Mouse (Mus musculus) ZHBTc4 (cell line): Measurements from ENCODE around the gene Gm45785.

ENCODE experiments used
- DNase-seq: peaks from one replicate; pipeline ENCODE4 v3.0.0-alpha.2; 2011; ENCODE audit warnings: low read depth, low spot score

Gene Gm45785

DNA sequence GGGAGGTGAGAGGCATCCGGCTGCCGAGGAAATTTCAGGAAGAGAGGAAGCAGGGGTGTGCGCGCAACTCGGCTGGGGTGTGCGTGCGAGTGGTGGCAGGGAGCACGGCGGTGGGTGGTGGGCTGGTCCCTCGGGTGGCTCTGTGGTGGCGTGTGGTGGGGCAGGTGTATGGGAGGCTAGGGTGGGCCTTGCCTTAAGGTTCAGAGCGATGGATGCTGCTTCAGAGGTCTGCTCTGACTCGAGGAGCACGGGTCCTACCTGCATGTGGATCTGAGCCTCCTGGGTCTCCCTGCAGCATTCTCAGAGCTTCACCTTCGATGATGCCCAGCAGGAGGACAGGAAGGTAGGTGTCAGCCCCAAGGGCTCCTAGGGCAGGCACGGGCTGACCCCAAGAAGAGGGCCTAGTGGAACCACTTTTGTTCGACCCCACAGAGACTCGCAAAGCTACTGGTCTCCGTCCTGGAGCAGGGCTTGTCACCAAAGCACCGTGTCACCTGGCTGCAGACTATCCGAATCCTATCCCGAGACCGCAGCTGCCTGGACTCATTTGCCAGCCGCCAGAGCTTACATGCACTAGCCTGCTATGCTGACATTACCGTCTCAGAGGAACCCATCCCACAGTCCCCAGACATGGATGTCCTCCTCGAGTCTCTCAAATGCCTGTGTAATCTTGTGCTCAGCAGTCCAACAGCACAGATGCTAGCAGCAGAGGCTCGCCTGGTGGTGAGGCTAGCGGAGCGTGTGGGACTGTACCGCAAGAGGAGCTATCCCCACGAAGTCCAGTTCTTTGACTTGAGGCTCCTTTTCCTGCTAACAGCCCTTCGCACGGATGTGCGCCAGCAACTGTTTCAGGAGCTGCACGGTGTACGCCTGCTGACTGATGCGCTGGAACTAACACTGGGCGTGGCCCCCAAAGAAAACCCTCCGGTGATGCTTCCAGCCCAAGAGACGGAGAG, 1.7 kb upstream of the Gm45785 start, which contains the start of gene Bet1l:
Gene Bet1l, minus strand, starts transcription at position 28 of the 956 bp plus-strand sequence.
- DNase-seq, result peak; percentile 37

DNA sequence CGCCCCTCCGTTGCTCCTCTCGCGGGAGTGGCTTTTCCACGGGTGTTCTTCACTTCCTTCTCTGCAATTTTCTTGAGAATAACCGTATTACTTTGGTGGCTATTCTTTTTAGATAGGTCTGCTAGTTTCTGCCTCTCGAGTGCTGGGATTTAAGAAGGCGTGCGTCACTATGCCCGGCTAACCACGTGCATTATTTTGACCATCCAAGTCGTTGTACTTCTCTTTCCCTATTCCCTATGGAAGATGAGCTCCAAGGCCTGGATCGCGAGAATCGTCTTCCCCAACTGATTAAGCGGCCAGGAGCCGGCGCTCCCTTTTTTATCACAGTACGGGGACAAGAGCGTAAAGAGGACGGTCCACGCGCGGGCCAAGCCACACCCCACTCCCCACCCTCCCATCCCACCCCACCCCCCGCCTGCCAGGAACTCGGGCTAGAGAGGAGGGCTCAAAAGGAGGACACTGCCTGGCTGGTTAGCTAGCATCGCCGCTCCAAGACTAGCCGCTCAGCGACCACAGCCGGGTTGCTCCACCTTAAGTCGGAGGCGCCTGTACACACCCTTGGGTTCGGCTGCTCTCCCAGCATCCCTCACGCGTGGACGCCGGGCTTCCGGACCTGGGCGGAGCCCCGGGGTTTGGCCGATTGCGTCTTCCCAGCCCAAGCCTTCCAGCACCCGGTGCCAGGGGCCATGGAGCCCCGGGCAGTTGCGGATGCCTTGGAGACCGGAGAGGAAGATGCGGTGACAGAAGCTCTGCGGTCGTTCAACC, 836 bp upstream of the Gm45785 start, which contains the start of gene Ric8a:
Gene Ric8a, plus strand, starts transcription at position 173 of the 765 bp plus-strand sequence.
- peak; percentile 91 for DNase-seq

DNA sequence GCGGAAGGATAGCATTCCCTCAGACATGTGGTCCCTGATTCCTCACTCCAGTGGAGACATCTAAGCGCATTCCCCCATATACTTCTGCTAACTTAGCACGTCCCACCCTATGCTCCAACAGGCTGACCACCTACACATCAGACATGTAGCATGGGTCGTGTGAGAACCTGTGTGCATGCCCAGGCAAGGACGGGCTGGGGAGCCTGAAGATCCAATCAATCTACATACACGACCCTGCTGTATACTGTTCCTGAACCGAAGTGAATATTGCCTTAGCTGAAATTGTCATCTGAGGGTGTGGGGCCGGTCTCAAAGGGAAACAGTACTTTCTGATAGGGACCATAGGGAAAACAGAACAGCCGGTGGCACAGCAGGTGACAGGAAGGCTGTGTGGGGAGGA, 950 bp downstream of the Gm45785 start:
- DNase-seq, result no peak

DNA sequence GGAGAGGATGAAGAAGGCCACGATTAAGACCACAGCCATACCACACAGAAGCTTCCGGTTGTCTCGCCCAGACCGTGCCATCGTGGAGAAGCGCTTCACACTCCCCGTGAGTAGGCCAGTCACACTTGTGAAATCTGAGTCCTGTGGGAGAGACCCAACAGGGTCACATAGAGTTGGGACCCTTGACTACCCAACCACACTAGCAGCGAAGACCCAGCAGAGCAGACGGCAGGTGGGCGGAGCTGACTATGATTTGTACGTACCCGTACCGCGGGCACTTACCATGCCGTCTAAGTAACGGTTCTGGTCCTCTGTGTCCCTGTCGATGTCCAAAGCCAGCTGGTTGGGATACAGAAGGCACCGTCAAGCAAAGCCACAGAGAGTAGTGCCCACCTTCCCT, 1.6 kb downstream of the Gm45785 start:
- DNase-seq, result no peak

DNA sequence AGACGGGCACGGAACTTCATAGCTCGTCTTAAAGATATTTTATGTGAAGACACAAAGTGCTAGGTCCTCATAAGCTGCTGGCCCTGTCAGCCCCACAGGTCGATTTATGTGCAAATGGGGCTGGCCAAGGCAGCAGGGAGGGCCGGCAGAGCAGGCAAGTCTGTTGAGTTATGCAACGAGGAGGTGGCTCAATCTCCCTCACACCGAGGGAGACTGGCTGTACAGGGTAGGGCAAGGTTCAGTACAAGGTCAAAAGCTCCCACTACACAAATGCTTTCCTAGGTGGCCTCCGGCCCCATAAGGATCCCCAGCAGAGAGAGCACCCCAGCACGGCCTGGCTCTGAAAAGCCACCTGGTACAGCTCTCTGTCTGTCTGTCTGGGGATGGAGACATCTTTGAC, 2.7 kb downstream of the Gm45785 start:
- DNase-seq, result peak; percentile 51

DNA sequence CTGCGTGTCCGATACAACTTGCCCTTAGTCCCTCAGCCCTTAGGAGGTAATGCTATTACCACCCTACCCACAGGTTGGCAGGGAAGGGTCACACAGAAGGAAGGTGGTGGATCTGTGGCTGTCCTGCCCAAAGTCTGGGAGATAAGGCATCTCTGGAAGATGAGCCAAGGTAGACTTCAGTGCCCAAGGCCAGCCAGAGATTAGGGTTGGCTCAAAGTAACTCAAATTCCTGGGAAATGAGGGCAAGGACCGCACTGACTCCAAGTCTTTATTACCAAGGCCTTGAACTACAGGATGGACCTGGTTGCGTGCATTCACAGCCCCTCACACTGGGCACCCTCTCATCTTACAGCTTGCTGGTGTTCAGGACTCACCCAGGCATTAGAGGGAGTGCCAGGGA, 4.2 kb downstream of the Gm45785 start:
- DNase-seq, result no peak

DNA sequence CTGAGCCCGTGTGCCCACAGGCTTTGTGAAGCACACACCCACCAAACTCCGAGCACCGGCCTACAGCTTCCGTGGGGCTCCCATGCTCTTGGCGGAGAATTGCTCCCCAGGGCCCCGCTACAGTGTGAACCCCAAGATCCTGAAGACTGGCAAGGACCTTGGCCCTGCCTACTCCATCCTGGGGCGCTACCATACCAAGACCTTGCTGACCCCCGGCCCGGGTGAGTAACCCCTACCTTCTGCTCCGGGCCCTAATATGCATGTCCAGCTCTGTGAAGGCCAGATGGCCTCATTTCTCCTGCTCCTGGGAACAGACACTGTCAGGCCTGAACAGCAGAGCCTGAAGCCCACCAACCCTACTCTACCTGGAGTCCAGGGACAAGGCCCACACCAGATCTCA, 7.5 kb downstream of the Gm45785 start:
- DNase-seq, result no peak

DNA sequence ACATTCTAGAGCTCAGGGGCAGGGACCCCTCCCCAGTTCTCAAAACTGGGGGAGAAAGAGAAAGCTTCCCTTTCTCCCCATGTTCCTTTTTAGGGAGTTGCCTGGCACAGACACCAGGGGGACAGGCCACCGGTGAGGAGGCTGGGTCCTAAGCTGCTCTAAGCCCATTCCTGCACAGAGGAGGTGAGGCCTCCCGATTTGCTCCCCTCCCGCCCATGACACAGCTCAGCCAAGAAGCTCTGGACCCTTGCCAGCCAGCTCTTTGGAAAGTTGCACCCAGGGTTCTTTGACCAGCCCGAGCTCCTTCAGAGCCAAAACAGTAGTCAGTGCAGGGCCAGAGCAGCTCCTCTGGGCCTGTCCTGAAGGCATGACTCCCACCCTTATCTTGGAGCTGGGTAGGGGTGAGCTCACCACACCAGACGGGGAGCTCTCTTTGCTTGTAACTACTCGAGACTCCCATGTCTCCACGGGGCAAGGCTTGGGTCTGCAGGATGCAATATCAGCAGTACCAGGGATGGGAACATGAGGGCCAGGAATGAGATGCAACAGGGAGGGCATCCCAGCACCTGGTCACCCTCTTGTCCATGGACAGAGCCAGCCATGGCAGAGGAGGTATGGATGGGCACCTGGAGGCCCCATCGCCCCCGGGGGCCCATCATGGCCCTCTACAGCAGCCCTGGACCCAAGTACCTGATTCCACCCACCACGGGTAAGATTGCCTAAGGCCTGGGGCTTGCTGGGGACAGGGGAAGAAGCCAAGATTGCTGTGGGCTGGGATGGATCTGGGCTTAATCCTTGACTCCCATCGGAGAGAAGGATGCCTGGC, 8.2 kb downstream of the Gm45785 start, which contains the start of gene Odf3:
Gene Odf3, plus strand, starts transcription at position 51 of the 826 bp plus-strand sequence.
- no peak for DNase-seq

DNA sequence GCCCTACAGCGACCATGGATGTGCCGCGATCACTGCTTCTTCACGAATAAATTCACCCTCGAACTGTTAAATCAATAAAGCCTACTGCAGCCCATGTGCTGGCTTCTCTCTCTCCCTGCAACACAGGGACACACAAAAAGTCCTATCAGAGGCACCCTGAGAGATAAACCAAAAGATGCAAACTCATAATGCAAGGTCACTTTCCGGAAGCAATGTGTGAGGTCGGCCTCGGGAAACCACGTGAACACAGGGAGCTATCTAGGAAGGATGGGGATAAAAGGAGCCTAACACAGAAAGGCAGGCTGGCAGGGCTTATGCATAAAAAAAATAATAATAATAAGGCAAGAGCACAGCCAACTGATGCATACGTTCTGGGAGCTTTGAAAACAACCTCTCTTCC, 9.5 kb downstream of the Gm45785 start:
- DNase-seq, result no peak

DNA sequence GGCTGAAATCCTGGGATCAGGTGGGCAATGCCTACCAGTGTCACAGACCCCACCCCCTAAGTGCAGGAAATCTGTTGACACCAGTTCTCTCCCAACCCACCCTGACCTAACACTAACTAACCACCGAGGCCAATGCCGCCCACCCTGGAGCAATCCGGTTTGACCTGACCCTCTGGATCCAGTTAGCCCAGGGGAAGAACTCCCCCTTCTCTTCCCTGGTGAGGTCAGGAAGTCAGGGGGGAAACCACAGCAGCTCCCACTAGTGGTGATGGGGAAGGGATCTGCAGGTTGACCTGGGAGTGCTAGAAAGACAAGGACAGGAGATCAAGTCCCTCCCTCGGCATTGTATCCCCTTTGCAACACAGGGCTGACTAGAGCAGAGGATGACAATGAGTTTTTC, 10.4 kb downstream of the Gm45785 start:
- peak; percentile 66 for DNase-seq

DNA sequence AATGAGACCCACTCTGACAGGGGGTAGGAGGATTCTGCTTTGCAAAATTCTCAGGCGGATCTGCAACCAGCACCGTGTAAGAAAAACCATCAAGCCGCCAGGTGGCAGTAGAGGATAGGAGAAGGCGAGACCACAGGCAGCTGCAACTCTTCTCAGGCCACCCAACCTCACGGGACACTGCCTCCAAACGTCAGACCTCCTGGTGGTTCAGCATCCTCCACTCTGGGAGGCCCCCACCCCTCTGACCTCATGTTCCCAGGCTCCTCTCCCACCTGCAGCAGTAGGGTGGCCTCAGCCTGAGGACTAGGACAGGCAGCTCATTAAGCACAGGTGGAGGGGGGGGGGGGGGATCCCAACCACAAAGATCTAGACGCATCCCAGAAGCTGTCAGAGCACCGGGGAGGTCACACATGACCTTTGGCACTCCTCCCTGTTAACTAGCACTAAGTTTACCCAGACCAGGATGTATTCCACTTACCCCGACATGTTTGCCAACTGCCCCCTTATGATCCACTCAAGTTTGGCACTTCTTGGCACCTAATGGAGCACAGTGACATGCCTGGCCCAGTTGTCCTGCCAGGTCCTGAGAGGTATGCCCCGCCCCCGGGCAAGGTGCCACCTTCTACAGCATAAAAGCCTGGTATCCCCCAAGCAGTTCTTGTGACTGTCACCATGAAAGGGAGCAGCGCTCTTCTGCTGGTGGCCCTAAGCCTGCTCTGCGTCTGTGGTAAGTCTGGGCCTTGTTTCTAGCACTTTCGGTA, 11.0 kb downstream of the Gm45785 start, which contains the start of gene Scgb1c1:
Gene Scgb1c1, plus strand, starts transcription at position 643 of the 761 bp plus-strand sequence.
- peak; percentile 94 for DNase-seq

DNA sequence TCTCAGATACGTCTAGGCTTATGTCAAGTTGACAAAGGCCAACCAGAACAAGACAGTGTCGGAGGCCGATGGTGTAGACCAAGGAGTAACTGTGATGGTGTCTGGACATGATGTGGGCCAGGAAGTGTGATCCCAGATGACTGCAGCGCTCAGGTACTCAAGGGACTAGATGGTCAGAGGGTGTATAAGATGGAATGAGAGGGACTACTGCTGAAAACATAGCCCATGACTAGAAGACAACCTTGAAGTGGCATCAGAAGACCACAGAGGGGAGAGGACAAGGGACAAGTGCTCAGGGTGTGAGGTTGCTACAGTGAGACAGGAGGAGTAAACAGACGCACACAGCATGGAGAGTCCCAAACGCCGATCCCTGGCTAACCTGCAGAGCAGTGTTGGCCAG, 12.3 kb downstream of the Gm45785 start:
- DNase-seq, result no peak

DNA sequence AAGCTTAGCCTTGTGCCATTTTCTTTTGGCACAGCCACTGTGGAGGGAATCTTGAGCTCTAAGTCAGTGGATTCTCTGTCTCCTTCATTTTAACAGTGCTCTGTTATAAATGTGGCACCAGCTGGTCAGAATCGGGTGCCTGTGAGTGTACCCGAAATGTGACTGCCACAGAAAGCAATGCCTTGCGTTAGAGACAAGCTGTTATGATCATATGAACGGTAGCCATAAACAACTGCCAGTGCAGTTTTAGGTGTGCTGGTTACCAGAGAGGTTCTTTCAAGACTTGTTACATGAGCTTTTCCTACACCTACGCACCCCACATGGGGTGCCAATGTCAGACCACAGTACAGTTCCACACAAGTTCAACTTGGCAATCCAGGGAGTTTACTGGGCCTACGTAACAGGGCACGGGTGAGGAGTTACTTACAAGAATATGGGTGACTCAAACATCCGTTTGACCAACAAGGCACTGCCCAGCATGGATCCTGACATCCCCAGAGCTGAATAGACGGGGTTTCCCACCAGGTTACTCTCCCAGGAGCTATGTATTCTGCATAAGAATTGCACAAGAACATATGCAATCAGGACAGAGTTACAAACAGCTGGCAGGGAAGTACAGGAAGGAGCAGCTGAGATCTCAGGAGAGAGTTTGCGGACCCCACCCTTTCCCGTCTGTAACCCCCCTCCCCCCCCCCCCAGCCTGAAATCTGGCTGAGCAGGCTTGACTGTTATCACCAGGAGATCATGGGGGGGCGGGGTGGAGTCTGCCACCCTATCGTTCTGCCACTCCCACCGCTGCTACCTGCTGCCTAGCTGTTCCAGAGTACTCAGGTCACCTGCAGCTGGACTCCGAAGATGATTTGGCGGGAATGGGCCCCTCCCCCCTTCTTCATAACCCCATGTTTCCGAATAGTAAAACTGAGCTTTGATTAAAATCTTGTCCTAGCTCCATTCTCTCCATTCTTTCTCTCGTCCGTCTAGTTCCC, 15.1 kb downstream of the Gm45785 start:
- DNase-seq, result peak; percentile 80

DNA sequence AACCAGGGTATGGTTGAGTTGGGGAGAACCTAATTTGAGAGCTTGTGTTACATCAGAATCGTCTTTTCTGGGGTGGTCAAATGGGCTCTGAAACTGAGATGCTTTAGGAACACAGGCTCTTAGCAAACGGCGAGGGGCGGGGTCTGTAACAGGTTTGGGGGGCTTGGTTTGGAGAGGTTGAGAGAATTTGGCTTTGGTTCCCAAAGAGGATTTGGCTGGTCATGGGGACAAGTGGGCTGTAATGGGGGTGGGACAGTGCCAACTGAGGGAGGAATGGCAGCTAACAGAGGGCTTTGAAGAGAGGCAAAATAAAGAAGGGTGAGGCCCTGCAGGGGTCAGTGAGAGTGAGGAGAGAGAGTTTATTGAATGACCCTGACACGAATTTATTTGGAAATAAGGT, 16.6 kb downstream of the Gm45785 start:
- DNase-seq, result no peak

DNA sequence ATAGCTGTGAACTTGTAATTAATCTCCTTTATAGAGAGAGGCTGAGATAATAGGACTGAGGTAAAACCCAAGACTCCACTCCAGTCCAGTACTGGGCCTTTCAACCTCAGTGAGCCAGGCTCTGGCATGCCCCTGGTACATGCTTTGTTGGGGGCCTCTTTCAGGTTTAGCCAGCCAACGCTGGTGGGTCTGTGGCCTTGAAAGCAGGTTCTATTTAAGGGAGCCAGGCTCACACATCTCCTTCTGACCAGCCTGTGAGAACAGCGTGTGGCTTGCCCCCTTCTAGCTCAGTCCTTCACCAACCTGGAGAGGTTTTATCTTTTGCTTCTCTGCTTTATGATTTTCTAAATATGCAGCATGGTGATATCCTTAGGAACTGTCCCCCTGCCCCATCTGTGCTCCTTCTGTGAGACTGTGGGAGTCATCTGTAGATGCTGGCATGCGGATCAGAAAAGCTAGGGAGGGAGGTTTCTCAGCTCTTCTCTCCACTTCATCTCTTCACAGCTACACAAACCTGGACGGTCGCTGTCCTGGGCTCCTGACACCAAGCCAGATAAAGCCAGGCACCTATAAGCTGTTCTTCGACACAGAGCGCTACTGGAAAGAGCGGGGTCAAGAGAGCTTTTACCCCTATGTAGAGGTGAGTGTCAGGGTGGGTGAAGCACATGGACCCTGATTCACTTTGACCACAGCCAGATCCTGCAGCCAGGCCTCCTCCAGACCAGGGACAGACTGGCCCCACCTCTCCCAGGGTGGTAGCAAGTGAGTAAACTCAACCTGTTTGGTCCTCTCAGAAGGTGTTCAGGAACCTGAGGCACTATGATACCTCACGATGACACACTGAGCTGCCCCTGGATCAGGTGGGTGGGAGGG, 19.7 kb downstream of the Gm45785 start:
- DNase-seq, result no peak

DNA sequence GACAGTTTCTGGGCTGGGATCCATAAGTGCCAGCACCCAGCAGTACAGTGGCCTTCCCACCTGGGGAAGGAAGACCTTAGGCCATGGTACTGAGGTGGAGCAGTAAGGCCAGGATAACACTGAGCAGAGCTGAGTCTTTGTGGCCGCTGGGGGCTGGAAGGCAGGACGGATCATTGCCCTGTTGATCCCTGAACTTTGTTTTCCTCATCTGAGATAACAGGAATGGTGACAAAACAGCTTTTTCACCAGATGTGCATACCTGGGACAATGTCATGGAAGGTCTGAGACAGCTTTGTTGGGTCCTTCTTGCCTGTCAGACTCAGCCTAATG, 20.4 kb downstream of the Gm45785 start:
- no peak for DNase-seq

DNA sequence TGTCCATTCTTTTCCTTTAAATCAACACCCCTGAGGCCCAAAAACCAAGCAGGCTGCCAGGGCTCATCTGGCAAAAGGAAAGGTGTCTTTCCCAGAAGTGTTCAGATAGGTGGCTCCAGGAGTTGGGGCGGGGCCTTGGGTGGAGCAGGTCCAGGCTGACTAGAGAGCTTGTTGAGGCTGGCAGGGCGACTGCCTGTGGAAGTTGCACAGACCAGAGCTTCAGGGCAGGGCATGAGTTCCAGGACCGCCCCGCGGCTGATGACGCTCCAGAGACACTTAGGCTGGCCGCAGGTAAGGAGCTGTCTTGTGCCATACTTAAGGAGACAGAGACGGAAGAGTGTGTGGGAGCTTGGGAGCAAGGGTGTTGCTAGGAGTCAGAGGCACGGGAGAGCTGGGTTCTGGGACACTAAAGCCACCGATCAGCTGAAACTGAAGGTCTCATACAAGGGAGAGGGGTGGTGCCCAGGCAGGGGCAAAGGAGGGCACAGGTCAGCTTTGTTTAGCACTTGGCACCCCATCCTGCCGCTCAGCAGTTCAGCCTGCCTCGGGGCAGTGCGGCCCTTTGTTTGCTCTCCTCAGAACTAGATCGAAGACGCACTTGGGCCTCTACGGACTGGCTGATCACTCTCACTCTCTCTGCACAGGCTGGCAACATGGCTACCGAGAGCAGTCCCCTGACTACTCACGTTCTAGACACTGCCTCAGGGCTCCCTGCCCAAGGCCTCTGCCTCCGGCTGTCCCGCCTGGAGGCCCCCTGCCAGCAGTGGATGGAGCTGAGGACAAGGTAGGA, 21.0 kb downstream of the Gm45785 start, which contains the start of gene Urah:
Gene Urah, plus strand, starts transcription at position 51 of the 790 bp plus-strand sequence.
- DNase-seq, result peak; percentile 75

DNA sequence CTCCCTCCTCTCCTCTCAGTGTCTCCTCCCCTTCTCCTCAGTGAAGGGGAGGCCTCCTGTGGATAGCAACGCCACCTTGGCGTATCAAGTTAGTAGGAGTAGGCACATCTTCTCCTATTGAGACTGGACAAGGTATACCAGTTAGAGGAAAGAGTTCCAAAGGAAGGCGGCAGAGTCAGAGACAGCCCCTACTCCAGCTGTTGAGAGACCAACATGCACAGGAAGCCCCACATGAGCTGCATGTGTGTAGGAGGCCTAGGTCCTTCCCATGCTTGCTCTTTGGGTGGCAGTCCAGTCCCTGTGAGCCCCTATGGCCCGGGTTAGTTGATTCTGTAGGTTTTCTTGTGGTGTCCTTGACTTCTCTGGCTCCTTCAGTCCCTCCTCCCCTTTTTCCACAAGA, 22.8 kb downstream of the Gm45785 start:
- DNase-seq, result no peak
